ENCODE assay signal across 8 mouse cellular contexts in the genomic region with DNA sequence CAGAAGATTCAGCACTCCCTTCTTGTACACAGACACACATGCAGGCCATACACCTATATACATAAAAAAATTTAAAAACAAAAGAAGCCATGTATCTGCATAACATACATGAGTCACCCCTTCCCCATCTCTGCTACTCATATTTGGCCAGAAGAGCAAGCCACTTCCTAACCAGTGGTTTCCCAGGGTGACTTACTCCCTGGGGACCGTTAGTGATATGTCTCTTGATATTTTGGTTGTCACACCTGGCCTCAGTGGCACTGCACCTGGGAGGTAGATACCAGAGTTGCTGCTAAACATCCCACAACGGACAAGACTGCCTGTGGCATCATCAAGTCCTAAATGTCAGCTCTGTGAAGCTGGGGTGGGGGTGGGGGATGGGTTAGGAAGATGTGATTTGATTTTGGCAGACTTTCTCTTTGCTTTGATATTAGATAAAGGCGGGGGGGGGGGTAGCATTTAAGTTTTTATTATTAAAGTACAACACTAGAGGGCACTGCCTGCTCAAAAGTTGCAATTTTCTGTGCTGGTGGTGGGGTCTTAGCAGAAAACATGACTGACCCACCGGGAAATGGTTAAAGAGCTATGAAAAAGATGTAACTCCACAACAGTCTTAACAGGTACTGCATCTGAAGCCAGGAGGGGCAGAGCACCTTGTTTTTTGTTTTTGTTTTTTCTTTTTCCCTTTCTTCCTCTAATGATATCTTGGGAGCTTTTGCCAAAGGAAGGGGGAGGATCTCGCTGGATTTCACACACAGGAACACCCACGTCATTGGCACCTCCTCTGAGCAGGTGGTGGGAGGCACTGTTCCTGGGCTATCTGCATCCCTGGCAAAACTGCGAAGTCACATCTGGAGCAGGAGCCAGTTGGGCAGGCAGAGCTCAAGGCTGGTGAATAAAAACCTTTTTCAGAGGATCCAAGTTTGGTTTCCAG. TPM values are rescaled to one million over a fixed set of nuclear protein-coding genes. Genes with fewer than 3 reads are reported as not detected.
A peak's percentile ranks its signal among the peaks of the same experiment; 100 is the strongest.
DNase-seq lines count a peak whose midpoint lies in the region; ATAC-seq lines count a peak whose summit lies in the region.

No protein-coding gene starts in this region.

- H3K27me3 ChIP-seq in heart, embryonic 12.5 days (replicated peaks) = no peaks in the 10 kb centered on the region
- H3K27me3 ChIP-seq in limb, embryonic 13.5 days = no peaks in the 10 kb centered on the region

- peaks cover 20% of the 10 kb centered on the region for H3K4me1 ChIP-seq in heart, embryonic 12.5 days (replicated peaks)
- H3K4me1 ChIP-seq in limb, embryonic 13.5 days = 0 out of 2 replicates have a peak, but pooled peaks cover 5% of the 10 kb centered on the region

- no peaks in the 10 kb centered on the region for H3K9me3 ChIP-seq in heart, embryonic 12.5 days (replicated peaks)
- no peaks in the 10 kb centered on the region for H3K9me3 ChIP-seq in limb, embryonic 13.5 days

- peak overlapping the region; percentile 42 for H3K4me2 ChIP-seq in heart, embryonic 12.5 days
- H3K4me2 ChIP-seq in limb, embryonic 13.5 days (replicated peaks) = peak overlapping the region; percentile 51

- H3K36me3 ChIP-seq in heart, embryonic 12.5 days = no peaks in the 10 kb centered on the region
- H3K36me3 ChIP-seq in limb, embryonic 13.5 days = no peaks in the 10 kb centered on the region

- peak; percentile 70 to 73 for DNase-seq in frontal cortex, postnatal 36 days (ENCODE audit: low spot score in 2 of 2)
- DNase-seq in frontal cortex, postnatal 10 days (ENCODE audit: low spot score in 2 of 2) = no peak
- DNase-seq in 3T3-L1 (ENCODE audit: low read depth, low spot score) = peak; percentile 65
- DNase-seq in brain, adult 2 months (ENCODE audit: low read depth, low spot score) = peak; percentile 86
- DNase-seq in right cerebral cortex, postnatal 25 days = peak; percentile 59
- DNase-seq in urinary bladder, postnatal 4 days (ENCODE audit: low spot score in 2 of 2) = no peak

- WGBS in heart, embryonic 12.5 days = 11% methylated on average over 7 of the region's 7 CpGs
- 5% methylated on average over 7 of the region's 7 CpGs for WGBS in limb, embryonic 13.5 days

- peak overlapping the region; percentile 35; the same call in 1 of the 2 replicates for H3K9ac ChIP-seq in heart, embryonic 12.5 days
- 0 out of 2 replicates have a peak overlapping the region, but pooled peaks have one; percentile 15 for H3K9ac ChIP-seq in limb, embryonic 13.5 days

- no peak overlapping the region for H3K4me3 ChIP-seq in heart, embryonic 12.5 days
- H3K4me3 ChIP-seq in limb, embryonic 13.5 days = peak overlapping the region; percentile 15

- H3K27ac ChIP-seq in heart, embryonic 12.5 days (ENCODE audit: poor library complexity, severe bottlenecking) = no peak overlapping the region
- H3K27ac ChIP-seq in limb, embryonic 13.5 days = no peak overlapping the region

- ATAC-seq in heart, embryonic 12.5 days (ENCODE audit: insufficient number of reproducible peaks, low FRiP score) = no peak
- ATAC-seq in limb, embryonic 13.5 days (ENCODE audit: low FRiP score, low read depth) = peak; percentile 51; the same call in 1 of the 2 replicates

RNA-seq across cellular contexts. Expression of a gene that starts 30.0 kb away (rescaled TPM):
- 76.1 and 80.8 TPM in 2 replicates for polyA plus RNA-seq in heart, embryonic 12.5 days (2016; fragmentation: Nextera tagmentation; extraction: Ambion mirVana)
- polyA plus RNA-seq in limb, embryonic 13.5 days (2015; fragmentation: Nextera tagmentation; extraction: Ambion mirVana) = 58.3 and 60.0 TPM in 2 replicates

RNA-seq across cellular contexts. Expression of a gene that starts 36.7 kb away (rescaled TPM):
- polyA plus RNA-seq in heart, embryonic 12.5 days (2016; fragmentation: Nextera tagmentation; extraction: Ambion mirVana) = 222 and 229 TPM in 2 replicates
- polyA plus RNA-seq in limb, embryonic 13.5 days (2015; fragmentation: Nextera tagmentation; extraction: Ambion mirVana) = 231 and 249 TPM in 2 replicates

Comparison
In these comparisons a context has a peak if more than half of its experiments do, and no peak if none do; other contexts are left out.
1. DNase-seq: peak in frontal cortex, postnatal 36 days (2 of 2), 3T3-L1 (single experiment), brain, adult 2 months (single experiment) and right cerebral cortex, postnatal 25 days (single experiment); none in frontal cortex, postnatal 10 days (0 of 2) and urinary bladder, postnatal 4 days (0 of 2).